Mouse (Mus musculus) megakaryocyte, embryonic 14.5 days (primary cell): ENCODE data around the gene Lrrc46. TPM values are rescaled to one million over a fixed set of nuclear protein-coding genes. Genes with fewer than 3 reads are reported as not detected.
A peak's percentile ranks its signal among the peaks of the same experiment; 100 is the strongest.

ENCODE experiments used
- H3K27me3 ChIP-seq: replicated peaks from 2 replicates; pipeline ENCODE3; 2012; ENCODE audit warnings: inconsistent platforms
- H3K36me3 ChIP-seq: replicated peaks from 2 replicates; pipeline ENCODE3; 2012; ENCODE audit warnings: low read length, inconsistent platforms, mixed read lengths
- H3K4me1 ChIP-seq: 2 replicates; pipeline ENCODE4 v1.6.1; 2012; ENCODE audit warnings: inconsistent platforms
- H3K4me3 ChIP-seq: replicated peaks from 2 replicates; pipeline ENCODE3; 2012; ENCODE audit warnings: moderate library complexity, mild to moderate bottlenecking, inconsistent platforms
- H3K9me3 ChIP-seq: 2 replicates; pipeline ENCODE4 v1.6.1; 2012; ENCODE audit warnings: inconsistent platforms
- FLI1 ChIP-seq: IDR thresholded peaks from 2 replicates; pipeline ENCODE4 v1.6.1; 2012; ENCODE audit warnings: low read length, inconsistent platforms, mixed read lengths
- GATA1 ChIP-seq: IDR thresholded peaks from 3 replicates; pipeline ENCODE4 v1.6.1; 2012; ENCODE audit warnings: mixed read lengths, low read length, inconsistent platforms, borderline replicate concordance
- polyA plus RNA-seq: library from polyadenylated mRNA; stranded (reverse); fragments of >175 nt; gene quantifications from 2 replicates; pipeline ENCODE4 v1.2.3, GENCODE M21; 2012; ENCODE audit warnings: low replicate concordance; ENCODE audit not compliant: insufficient read depth

The Lrrc46 gene
- not detected in 2 replicates for polyA plus RNA-seq

GRCm38 (mm10) chr11:97041022-97041899 lies at the start of gene Lrrc46, which contains the start of gene Mrpl10:
Lrrc46 (minus strand) TSS chr11:97041407.
Mrpl10 (plus strand) TSS chr11:97041560.
- Histone ChIP-seq H3K9me3 (no peaks in the 10 kb centered on the region), H3K4me3 (peak within 1 kb of the TSS; percentile 94), H3K27me3 (peaks cover 2% of the 10 kb centered on the region), H3K36me3 (peaks cover 32% of the 10 kb centered on the region), H3K4me1 (peaks cover 48% of the 10 kb centered on the region)
- TF ChIP-seq GATA1 = no peak
- TF ChIP-seq FLI1 = peak; percentile 34; the same call in 1 of the 2 replicates

- Histone ChIP-seq H3K4me3 (no peak overlapping the region), H3K27me3 (peaks cover 62% of the 10 kb centered on the region), H3K36me3 (no peaks in the 10 kb centered on the region), H3K4me1 (peaks cover 16% of the 10 kb centered on the region), H3K9me3 (peaks cover 42% of the 10 kb centered on the region)
- TF ChIP-seq GATA1 (no peak), FLI1 (no peak)
Measured at GRCm38 (mm10) chr11:97086365-97086764, 45.2 kb upstream of the Lrrc46 start.

DNA sequence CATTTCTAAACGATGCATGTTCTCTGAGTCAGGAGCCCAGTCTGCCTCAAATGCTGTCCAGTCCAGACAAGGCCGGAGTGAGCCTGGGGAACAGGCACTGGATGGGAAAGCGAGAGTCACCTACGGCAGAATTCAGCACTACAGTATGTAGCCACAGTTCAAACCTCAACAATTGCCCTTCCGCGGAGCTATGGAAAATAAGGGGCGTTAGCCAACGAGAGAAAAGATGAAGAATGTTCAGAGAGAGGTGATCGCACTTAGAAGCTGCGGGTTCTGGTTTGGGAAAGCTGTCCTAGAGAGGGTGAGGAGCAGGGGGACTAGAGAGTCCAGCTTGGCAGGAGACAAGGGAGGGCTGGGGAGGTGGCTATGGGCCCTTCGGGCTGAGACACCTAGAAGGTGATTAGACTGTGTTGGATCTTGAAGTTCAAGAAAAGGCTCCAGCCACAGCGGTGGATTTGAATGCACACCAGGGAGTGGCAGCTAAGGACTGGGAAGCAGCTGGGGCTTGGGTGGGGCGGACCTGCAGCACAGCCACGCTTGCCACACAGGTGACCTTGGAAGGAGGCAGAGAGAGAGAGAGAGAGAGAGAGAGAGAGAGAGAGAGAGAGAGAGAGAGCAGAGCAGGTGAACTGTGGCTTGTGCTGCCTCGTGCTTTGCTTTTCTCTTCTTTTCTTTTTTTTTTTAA lies 43.8 kb upstream of the Lrrc46 start:
- Histone ChIP-seq H3K27me3 (peaks cover 61% of the 10 kb centered on the region), H3K4me1 (peaks cover 12% of the 10 kb centered on the region), H3K4me3 (no peak overlapping the region), H3K36me3 (no peaks in the 10 kb centered on the region), H3K9me3 (peaks cover 48% of the 10 kb centered on the region)
- TF ChIP-seq GATA1 = no peak
- TF ChIP-seq FLI1 = no peak

DNA sequence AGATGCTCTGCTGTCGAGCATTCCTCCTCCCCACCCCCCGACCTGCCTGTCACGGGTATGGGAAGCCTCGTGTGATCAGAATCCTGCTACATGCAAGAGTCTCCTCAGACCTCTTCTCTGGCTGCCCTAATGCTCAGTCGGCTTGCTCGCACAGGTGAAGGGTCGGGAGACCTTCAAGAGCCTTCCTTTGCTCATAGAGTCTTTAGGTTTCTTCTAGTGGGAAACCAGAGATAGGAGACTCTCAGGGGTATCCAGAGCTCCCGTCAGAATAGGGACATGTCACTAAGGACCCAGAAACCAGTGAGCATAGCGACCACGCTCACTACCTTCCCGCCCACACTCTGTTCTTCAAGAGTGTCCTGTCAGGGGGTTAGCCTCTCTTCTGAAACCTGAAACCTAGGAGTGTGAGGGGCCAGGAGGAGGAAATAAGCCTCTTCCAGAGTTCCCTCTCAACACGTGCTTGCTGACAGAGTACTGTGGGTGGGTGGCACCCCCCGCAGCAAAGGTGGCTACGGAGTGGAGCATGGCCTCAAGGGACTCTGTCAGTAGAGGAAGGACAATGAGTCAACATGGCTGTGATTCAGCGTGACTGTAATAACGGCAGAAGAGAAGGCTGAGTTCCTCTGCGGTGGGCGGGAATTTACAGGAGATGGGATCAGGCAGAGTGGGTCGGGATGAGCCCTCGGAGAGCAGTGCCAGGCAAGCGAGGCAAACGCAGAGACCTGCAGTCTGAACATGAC lies 42.4 kb upstream of the Lrrc46 start:
- Histone ChIP-seq H3K9me3 (peaks cover 39% of the 10 kb centered on the region), H3K4me1 (peaks cover 12% of the 10 kb centered on the region), H3K36me3 (no peaks in the 10 kb centered on the region), H3K4me3 (peak overlapping the region; percentile 40), H3K27me3 (peaks cover 59% of the 10 kb centered on the region)
- TF ChIP-seq GATA1 (no peak), FLI1 (no peak)

DNA sequence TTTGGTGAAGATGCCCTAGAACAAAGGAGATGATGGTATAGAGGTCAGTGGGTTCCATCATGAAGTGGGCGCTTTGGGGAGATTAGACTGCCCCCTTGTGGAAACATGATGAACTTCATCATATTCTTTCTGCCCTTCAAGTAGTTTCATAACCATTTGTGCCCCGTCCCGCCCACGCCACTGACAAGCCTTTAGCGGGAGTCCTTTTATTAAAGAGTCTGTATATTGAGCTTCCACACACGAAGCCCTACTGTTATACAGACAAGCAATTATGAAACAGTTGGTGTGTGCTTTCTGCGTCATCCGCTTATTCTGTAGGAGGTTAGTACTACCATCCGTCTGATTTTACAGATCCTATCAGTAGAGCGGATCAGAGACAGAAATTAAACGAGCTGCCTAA lies 41.8 kb upstream of the Lrrc46 start:
- H3K4me1 ChIP-seq = peaks cover 12% of the 10 kb centered on the region
- no peaks in the 10 kb centered on the region for H3K36me3 ChIP-seq
- H3K27me3 ChIP-seq = peaks cover 59% of the 10 kb centered on the region
- no peak overlapping the region for H3K4me3 ChIP-seq
- peaks cover 35% of the 10 kb centered on the region for H3K9me3 ChIP-seq
- TF ChIP-seq GATA1 (no peak), FLI1 (no peak)

GRCm38 (mm10) chr11:97080291-97080690 lies 39.1 kb upstream of the Lrrc46 start:
- peaks cover 15% of the 10 kb centered on the region for H3K9me3 ChIP-seq
- no peak for TF ChIP-seq FLI1
- TF ChIP-seq GATA1 = no peak

GRCm38 (mm10) chr11:97078751-97079150 lies 37.5 kb upstream of the Lrrc46 start:
- H3K9me3 ChIP-seq = peaks cover 15% of the 10 kb centered on the region
- no peaks in the 10 kb centered on the region for H3K36me3 ChIP-seq
- H3K27me3 ChIP-seq = peaks cover 34% of the 10 kb centered on the region

More at GRCm38 (mm10) chr11:97080291-97080690, 39.1 kb upstream of the Lrrc46 start:
- Histone ChIP-seq H3K4me1 (peaks cover 12% of the 10 kb centered on the region), H3K36me3 (no peaks in the 10 kb centered on the region), H3K4me3 (no peak overlapping the region), H3K27me3 (peaks cover 45% of the 10 kb centered on the region)

GRCm38 (mm10) chr11:97074235-97074634 lies 33.0 kb upstream of the Lrrc46 start:
- H3K4me1 ChIP-seq = no peaks in the 10 kb centered on the region
- no peak for TF ChIP-seq GATA1
- TF ChIP-seq FLI1 = no peak
- peaks cover 6% of the 10 kb centered on the region for H3K27me3 ChIP-seq
- peaks cover 2% of the 10 kb centered on the region for H3K36me3 ChIP-seq
- no peaks in the 10 kb centered on the region for H3K9me3 ChIP-seq
- no peak overlapping the region for H3K4me3 ChIP-seq

More at GRCm38 (mm10) chr11:97078751-97079150, 37.5 kb upstream of the Lrrc46 start:
- Histone ChIP-seq H3K4me1 (peaks cover 7% of the 10 kb centered on the region), H3K4me3 (no peak overlapping the region)
- TF ChIP-seq GATA1 (no peak), FLI1 (no peak)

- no peak for TF ChIP-seq FLI1
- no peak for TF ChIP-seq GATA1
- H3K27me3 ChIP-seq = peaks cover 6% of the 10 kb centered on the region
- H3K4me1 ChIP-seq = no peaks in the 10 kb centered on the region
- peaks cover 19% of the 10 kb centered on the region for H3K36me3 ChIP-seq
- H3K4me3 ChIP-seq = no peak overlapping the region
- no peaks in the 10 kb centered on the region for H3K9me3 ChIP-seq
Measured at GRCm38 (mm10) chr11:97072533-97072932, 31.3 kb upstream of the Lrrc46 start.
